Comparison of ENCODE assay signal across 34 mouse cellular contexts in the genomic region with DNA sequence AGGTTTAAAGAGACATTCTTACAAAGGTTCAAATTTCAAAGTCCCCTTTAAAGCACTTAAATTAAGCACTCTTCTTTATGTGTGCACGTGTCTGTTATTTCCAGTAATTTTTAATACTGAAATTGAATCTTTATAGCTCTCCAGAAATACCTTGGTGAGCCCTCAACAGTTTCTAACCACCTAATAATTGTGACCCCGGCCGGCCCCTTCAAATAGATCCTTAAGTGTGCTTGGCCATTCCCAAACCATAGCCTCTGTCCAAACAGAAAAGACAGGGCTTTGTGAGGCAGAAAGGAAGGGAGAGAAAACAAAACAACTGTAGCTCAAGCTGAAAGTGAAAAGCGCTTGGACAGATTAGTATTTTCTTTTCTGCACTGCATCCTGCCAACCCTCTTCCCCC. TPM values are rescaled to one million over a fixed set of nuclear protein-coding genes. Genes with fewer than 3 reads are reported as not detected.
"Had no signal": no experiment of that assay in that cellular context is flagged by ENCODE, and none has a peak within 500 bp of the region (broad histone marks: within the 10 kb centered on the region; RNA-seq: fewer than 3 reads in every experiment).

No protein-coding gene starts in this region.

RNA-seq across cellular contexts. Expression of gene Gm7233, which starts 12.5 kb away (rescaled TPM):
- total RNA-seq: heart, postnatal 10 days; heart, postnatal 14 days; heart, postnatal 25 days; heart, postnatal 36 days; heart, postnatal 4 days; hematopoietic stem cell, adult 5-6 weeks; hindbrain, postnatal 0 days; layer of hippocampus, adult 2 months; layer of hippocampus, postnatal 14 days; layer of hippocampus, postnatal 25 days had no signal
- polyA plus RNA-seq: heart, embryonic 10.5 days; heart, embryonic 11.5 days; heart, embryonic 13.5 days; heart, embryonic 15.5 days; heart, embryonic 16.5 days; heart, postnatal 0 days; hindbrain, embryonic 10.5 days; hindbrain, embryonic 11.5 days; hindbrain, embryonic 12.5 days; hindbrain, embryonic 13.5 days; hindbrain, embryonic 14.5 days; hindbrain, embryonic 15.5 days; hindbrain, embryonic 16.5 days; inflammation-experienced regulatory T-cells, adult 6 months; intestine, embryonic 14.5 days; intestine, embryonic 15.5 days; intestine, embryonic 16.5 days; intestine, postnatal 0 days; kidney, adult 2 months; kidney, embryonic 14.5 days; kidney, embryonic 15.5 days; kidney, embryonic 16.5 days; kidney, postnatal 0 days; large intestine, adult 2 months had no signal
